Mouse (Mus musculus): ENCODE results near the gene Gypa. TPM values are rescaled to one million over a fixed set of nuclear protein-coding genes. Genes with fewer than 3 reads are reported as not detected.

Gypa gene
- polyA plus RNA-seq, 2 experiments from 2014 or later: not detected

DNA sequence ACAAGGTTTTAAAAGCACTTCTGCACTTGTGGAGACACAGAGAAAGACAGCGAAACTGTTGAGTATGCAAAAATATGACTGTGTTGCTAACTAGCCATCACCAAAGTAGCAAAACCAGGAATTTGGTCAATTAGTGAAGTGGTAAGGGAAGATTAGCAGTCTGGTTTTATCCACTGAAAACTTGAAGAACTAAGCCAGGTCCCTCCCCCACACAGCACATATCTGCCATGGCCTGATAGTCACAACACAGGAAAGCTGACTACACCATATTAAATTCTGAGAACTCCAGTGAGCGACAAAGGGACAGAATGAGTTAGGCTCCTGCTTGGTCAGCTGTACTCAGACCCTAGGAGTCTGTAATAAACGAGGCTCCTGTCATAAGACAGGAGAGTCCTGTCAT lies 57.7 kb downstream of the Gypa start:
- no peak for ATAC-seq

DNA sequence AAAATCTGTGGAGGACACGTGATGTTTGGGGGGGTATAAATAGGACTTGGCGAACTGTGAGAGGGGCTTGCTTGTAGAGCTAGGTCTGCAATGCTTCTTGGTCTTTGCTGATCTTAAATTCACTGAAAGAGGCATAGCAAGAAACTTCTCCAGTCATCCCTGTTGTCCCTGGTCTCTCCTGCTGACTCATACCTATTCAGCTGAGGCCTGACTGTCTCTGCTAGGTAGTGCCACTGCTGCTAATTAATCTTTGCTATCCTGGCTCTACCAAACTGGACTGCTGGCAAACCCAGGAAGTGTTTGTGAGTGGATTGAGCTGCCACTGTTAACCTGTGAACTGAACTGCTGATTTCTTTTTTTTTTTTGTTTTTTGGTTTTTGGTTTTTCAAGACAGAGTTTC lies 61.4 kb downstream of the Gypa start:
- ATAC-seq: no peak

Other genes with a start within 250 kb of the Gypa start
- gene Frem3, start 117.3 kb downstream of the Gypa start, polyA plus RNA-seq (2017; shearing (Covaris generic)): not detected
- 10 to 100 TPM; 19.2 to 31.8 TPM for gene Smarca5, start 245.7 kb downstream of the Gypa start, polyA plus RNA-seq (2017; shearing (Covaris generic))

Data from CD4-positive, CD25-positive, alpha-beta regulatory T cell, adult 4 months (primary cell).